Mouse (Mus musculus) megakaryocyte-erythroid progenitor cell, adult 5-6 weeks (primary cell): ENCODE measurements around the gene Sertad2. TPM values are rescaled to one million over a fixed set of nuclear protein-coding genes. Genes with fewer than 3 reads are reported as not detected.

ENCODE experiments used
- ATAC-seq: replicated peaks from 2 replicates; pipeline ENCODE4 v1.8.0; 2016; ENCODE audit warnings: mild to moderate bottlenecking, inconsistent platforms; ENCODE audit not compliant: severe bottlenecking, poor library complexity, low FRiP score, low TSS enrichment
- total RNA-seq, 2 experiments: library from RNA; stranded (forward) in 1 of 2; stranded (reverse) in 1 of 2; fragments of 200-1000, 215-1000 nt in 1 of 2; fragments of >200 nt in 1 of 2; fragmentation: Nextera tagmentation in 1 of 2; gene quantifications; 2 replicates each; pipeline ENCODE4 v1.2.3; 2014 to 2017

Sertad2 gene
- total RNA-seq, 2 experiments from 2014 or later = 11.8 to 13.3 TPM

DNA sequence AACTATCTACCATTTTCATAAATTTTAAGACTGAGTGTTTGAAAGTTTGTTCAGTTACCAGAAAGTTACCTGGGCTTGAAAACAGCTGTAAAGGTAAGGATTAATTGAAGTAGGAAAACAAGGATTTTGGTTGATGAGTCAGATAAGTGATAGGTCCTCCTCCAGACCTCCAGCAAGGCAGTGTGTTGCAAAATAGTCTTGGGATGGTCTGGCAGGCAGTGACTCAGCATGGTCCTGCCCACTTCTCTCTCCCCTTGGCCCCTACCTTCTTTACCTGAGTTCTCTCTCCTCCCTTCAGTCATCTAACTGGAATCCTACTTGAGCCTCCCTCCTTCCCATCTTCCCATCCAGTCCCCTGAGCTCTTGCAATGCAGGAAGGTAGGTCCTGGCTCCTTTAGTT, 43.1 kb downstream of the Sertad2 start:
- ATAC-seq = no peak

- no peak for ATAC-seq
Observed at GRCm38 (mm10) chr11:20589393-20589792, 46.3 kb downstream of the Sertad2 start.

DNA sequence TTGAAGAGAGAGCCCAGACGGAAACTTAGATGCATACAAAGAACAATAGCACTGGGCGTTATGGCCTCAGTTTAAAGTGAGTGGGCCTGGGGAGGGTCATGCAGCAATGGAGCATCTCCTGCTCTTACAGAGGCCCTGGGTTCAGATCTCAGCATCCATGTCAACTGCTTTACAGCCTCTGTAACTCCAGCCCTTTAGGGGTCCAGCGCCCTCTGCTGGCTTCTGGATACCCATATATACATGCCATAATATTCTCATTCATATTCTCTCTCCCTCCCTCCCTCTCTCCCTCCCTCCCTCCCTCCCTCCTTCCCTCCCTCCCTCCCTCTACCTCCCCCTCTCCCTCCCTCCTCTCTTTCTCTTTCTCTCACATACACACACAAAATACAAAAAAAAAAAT, 49.0 kb downstream of the Sertad2 start:
- ATAC-seq = peak; percentile 57

GRCm38 (mm10) chr11:20594229-20595201, 51.5 kb downstream of the Sertad2 start:
- ATAC-seq = no peak

DNA sequence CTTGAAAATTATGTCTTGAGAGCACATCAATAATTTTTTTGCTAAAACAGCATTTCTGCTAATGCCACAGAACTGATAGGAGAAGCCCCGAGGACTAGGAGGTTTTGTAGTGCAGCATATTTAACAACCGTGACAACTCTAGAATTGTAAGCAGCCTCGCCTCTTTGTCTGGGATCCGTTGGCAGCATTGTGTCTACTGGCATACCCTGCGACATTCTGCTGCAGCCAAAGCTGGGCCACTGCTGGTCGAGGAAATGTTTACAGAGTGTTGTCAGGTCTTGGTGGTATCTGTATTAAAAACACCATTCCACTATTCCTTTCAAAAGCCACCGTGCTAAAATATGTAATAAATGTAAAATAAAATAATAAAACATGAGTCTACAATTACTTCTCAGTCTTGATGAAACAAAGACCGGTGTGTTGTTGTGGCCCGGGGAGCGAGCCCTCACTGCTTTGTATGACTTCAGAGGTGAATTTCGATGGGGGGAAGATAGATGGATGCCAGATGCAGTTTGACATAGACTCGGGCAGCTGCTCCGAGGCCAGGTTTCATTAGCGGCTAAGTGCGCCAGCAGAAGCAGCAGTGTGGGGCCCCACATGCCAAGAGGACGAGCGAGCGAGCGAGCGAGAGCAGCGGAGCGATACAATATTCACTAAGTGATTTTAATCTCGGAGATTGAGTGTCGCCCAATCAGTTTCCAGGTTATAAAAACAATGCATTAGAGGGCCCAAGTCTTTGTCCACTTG, 60.2 kb downstream of the Sertad2 start:
- ATAC-seq = no peak

- no peak for ATAC-seq
Observed at GRCm38 (mm10) chr11:20604119-20604518, 61.1 kb downstream of the Sertad2 start.

- ATAC-seq = no peak
Observed at GRCm38 (mm10) chr11:20605613-20606012, 62.6 kb downstream of the Sertad2 start.

DNA sequence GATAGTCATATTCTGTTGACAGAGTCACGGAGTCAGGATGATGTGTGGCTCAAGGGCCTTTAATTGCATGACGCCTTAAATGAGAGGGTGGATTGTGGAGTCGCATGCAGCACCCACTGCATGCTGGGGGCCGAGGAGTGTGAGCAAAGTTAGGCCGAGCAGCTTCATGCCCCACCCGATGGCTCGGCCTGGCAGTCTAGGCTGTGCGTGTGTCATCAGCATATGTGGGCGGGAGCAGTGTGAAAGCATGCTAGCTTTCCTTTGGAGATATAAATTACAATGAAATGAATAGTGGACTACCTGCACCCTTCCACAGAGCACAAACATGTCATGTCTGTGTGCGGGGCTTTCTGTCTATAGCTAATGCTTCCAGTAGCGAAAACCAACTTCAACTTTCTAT, 65.4 kb downstream of the Sertad2 start:
- ATAC-seq = no peak

GRCm38 (mm10) chr11:20613223-20613622, 70.2 kb downstream of the Sertad2 start:
- no peak for ATAC-seq

DNA sequence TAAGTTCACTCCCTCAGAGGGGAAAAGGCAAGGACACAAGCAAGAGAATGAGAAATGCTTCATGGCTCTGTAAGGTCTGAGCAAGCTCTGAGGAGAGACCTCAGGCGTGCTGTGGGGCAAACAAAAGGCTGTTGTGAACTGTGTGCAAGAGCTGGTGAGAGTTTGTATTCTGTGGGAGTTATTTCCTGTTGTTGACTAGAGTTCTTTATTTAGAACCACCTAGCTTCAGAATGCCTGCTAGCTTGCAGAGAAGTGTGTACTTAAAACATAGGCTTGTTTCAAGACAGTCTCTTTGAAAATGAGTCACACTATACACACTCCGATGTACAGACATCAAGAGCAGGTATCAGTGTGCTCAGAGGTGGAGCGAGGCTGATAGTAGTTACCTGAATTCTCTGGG, 73.0 kb downstream of the Sertad2 start:
- no peak for ATAC-seq

DNA sequence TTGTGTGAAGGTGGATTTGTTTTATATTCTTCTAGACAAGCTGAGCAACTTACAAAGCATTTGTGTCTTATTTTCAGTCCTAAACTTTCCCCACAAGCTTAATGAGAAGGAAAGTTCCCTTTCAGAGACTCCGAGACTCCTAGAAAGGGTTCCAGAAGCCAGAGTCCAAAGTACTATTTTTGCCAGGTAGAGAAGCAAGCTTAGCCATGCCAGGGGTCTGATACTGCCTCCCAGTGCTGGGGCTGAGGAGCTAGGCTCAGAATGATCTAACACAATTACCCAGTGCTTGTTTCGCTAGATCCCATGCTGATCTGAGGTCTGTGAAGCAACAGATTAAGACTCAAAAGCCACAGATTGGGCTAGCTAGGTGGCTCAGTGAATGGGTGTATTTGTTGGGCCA, 84.1 kb downstream of the Sertad2 start:
- ATAC-seq = no peak

DNA sequence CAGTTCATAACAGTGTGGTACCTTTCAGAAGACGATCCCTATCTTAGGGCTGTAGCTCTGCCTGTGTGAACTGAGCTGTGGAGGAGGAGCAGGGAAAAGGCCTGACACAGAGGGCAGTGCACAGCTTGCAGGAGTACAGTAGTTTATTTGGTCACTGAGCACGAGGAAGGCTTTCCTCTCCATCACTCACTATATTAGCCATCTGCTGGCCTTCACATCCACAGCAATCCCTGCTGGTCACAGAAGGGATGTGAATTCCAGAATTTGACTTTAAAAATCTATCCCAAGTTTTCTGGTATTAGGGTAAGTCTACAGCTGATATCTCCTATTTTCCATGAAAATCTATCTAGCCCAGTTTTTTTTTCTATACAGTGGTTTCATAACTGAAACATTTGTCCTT, 85.2 kb downstream of the Sertad2 start:
- no peak for ATAC-seq

GRCm38 (mm10) chr11:20629700-20630099, 86.6 kb downstream of the Sertad2 start:
- ATAC-seq = no peak

GRCm38 (mm10) chr11:20631026-20631940, 88.2 kb downstream of the Sertad2 start:
- peak; percentile 70 for ATAC-seq

DNA sequence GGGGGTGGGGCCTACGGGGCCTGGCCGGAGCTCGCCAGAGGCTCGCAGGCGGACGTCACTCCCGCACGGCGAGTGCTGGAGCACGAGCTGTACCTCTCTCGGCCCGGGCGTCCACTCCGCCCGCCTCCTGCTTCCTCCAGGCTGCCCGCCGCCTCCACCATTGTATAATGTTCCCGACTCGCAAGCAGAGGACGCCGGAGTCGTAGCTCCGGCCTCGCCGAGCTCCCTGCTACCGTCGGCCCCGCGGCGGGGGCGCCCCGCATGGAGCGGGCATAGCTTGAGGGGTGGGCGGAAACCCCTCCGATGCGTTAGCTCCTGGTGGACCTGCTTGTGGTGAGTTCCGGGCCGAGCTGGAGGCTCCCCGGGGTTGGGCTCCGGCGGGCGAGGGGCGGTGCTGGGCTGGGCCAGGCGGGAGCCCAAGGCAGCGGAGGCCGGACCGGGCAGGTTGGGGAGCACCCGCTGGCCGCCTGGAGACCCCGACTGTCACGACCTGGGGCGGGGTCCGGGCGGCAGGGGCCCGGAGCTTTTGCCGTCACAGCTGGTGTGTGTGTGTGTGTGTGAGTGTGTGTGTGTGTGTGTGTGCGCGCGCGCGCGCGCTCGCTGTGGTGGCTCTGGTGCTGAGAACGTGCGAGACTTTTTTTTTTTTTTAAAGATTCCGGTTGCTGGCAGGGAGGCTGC, 89.0 kb downstream of the Sertad2 start:
- ATAC-seq = peak; percentile 56

- peak; percentile 39 for ATAC-seq
Observed at GRCm38 (mm10) chr11:20632619-20632965, 89.5 kb downstream of the Sertad2 start.

GRCm38 (mm10) chr11:20634543-20634942, 91.5 kb downstream of the Sertad2 start:
- ATAC-seq = no peak

- ATAC-seq = no peak
Observed at GRCm38 (mm10) chr11:20635646-20636045, 92.6 kb downstream of the Sertad2 start.

- peak; percentile 76 for ATAC-seq
Observed at GRCm38 (mm10) chr11:20636114-20636513, 93.1 kb downstream of the Sertad2 start.
